Mouse (Mus musculus) heart, postnatal 0 days (tissue): ENCODE data around the gene Lclat1.

Experiments
- CTCF ChIP-seq: IDR thresholded peaks from 2 replicates; pipeline ENCODE4 v1.5.1; 2016; ENCODE audit warnings: antibody characterized with exemption, control low read depth, low read depth
- EP300 ChIP-seq: IDR thresholded peaks from 2 replicates; pipeline ENCODE4 v1.6.1; 2016; ENCODE audit warnings: antibody characterized with exemption, low read depth

DNA sequence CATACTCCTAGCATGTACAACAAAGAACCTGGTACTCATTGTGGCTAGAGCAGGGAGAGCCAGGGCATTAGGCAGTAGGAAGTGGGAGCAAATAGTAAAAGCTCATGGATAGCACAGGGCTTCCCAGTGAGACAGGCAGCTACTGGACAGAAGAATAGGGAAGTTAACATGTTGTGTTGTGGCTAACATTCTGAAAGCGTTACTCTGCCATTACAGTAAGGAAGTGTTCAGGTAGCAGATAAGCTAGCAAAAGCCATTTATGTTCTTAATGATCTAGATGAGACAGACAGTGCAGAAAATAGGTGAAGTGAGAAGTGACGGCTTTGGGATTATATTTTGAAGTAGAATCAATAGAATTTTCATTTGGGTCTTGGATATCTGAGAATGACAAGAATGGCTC, 118.8 kb downstream of the Lclat1 start:
- no peak for TF ChIP-seq EP300
- TF ChIP-seq CTCF: no peak
